Mouse (Mus musculus) inflammation-experienced regulatory T-cells, adult 6 months (primary cell): ENCODE data around the gene Bach2. TPM values are rescaled to one million over a fixed set of nuclear protein-coding genes. Genes with fewer than 3 reads are reported as not detected.

ENCODE experiments used
- ATAC-seq: one replicate; pipeline ENCODE4 v1.8.0; 2017
- polyA plus RNA-seq, 3 experiments: library from polyadenylated mRNA; unstranded; fragments of 100-300 nt; shearing (Covaris generic); gene quantifications; one replicate each; pipeline ENCODE4 v1.2.1; 2017

Bach2 gene
- polyA plus RNA-seq, 3 experiments from 2014 or later: 1.9 to 18.4 (median 14.6) TPM

DNA sequence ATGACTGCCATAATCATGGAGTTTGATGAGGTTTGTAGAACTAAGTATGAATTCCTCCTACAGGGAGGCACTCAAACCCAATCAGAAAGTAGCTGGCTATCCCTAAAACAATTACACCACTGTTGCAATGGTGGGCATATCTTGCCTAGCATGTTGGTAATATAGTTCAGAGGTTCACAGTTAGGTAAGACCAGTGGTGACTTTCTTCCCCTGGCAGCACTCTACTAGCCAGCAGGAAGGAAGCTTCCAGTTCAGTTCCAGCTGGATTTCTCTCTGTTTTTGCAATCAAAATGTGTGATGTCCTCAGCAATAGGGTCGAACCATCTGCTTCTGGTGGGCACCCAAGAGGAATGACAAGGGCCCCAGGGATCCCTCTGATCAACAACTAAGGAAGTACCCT, 196.0 kb downstream of the Bach2 start:
- no peak for ATAC-seq

DNA sequence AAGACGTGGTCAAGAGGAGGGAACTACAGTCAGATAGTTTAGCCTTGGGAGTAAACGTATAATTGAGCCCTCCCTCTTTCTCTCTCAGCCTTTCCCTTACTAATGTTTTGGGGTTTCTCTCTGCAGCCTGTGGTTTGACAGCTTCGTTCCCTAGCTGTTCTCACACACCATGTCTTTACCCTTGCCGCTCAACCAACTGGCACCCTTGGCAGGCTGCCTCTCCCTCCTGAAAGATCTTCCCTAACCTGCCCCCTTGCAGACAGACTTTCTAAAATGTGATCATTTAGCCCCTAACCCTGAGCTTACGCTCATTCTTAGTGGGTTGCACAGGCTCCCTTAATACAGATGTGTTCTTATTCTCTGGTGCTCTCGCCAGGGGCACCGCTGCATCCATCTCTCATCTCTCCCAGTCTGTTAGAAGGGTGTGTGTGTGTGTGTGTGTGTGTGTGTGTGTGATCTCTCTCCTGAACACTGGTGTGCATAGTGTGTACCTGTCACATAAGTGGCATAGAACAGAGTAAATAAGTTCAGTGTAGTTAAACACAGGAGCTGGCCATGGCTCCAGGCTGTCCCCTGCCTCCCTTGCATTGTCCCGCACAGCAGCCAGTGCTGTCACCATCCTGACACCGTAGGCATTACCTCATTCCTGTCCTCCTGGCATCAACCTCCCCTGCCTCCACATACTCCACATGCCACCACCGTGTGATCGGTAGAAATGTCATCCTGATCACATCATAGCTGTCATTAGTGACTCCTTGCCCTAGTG, 201.6 kb downstream of the Bach2 start:
- ATAC-seq: no peak

DNA sequence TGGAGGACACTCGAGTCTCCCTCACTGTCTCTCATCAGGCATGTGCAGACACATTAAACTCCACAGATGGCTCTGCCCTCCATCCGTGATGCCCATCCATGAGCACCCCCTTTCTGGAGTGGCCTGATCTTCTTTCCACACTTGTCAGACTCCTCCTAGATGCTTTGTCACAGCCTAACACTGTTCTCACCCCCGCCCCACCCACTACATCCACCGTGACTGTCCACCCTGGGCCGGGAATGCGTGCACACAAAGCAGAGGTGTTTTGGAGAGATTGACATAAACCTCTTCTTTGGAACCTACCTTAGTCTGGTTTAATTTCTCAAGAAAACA, 202.1 kb downstream of the Bach2 start:
- ATAC-seq: no peak

DNA sequence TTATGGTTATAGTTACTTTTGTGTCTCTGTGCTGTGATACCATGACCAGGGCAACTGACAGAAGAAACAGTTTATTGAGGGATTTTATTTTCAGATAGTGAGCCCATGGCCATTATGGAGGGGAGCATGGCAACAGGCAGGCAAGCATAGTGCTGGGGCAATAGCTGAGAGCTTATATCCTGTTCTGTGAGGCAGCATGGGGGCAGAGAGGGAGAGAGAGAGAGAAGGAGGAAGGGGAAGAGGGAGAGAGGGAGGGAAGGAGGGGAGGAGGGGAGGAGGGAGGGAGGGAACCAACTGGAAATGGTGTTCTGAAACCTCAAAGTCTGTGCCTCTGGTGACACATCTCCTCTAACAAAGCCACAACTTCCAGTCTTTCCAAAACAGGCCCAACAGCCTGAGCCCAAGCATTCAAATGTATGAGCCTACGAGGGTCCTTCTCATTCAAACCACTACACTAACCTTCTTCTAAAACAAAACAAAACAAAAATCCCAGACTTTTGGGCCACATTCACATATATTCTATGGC, 206.1 kb downstream of the Bach2 start:
- no peak for ATAC-seq

DNA sequence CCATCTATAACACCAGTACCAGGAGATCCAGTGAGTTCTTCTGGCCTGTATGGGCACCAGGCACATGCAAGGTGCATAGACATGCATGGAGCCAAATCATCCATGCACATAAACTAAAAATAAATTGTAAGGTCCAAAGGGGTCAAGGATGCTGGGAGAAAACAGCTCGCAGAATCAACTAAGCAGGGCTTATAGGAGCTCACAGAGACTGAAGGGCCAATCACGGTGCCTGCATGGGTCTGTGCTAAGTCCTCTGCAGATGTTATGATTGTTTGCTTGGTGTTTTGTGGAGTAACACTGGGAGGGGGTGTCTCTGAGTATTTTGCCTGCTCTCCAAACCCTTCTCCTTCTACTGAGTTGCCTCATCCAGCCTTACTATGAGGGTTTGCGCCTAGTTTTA, 209.2 kb downstream of the Bach2 start:
- no peak for ATAC-seq

- ATAC-seq: peak; percentile 54
Measured at GRCm38 (mm10) chr4:32461986-32462385, 223.4 kb downstream of the Bach2 start.

- peak; percentile 57 for ATAC-seq
Measured at GRCm38 (mm10) chr4:32463065-32463464, 224.5 kb downstream of the Bach2 start.

DNA sequence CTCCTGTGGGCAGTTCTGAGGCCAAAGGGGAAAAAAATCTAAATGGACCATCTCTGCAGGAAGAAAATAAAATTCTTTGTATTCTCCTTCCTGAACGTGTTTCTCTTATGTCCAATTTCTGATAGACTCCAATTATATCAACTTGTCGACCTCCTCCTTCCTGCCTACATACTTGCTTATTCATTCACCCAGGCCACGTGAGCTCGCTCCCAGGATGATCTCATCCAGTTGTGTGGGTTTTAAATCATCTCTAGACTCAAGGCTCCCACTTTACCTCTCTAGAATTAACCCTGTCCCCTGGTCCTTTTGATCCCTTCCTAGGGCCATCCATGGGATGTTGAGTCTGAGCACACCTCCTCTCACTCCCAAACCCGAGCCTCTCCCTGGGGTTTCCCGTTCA, 225.9 kb downstream of the Bach2 start:
- no peak for ATAC-seq

GRCm38 (mm10) chr4:32466031-32466430, 227.4 kb downstream of the Bach2 start:
- no peak for ATAC-seq

DNA sequence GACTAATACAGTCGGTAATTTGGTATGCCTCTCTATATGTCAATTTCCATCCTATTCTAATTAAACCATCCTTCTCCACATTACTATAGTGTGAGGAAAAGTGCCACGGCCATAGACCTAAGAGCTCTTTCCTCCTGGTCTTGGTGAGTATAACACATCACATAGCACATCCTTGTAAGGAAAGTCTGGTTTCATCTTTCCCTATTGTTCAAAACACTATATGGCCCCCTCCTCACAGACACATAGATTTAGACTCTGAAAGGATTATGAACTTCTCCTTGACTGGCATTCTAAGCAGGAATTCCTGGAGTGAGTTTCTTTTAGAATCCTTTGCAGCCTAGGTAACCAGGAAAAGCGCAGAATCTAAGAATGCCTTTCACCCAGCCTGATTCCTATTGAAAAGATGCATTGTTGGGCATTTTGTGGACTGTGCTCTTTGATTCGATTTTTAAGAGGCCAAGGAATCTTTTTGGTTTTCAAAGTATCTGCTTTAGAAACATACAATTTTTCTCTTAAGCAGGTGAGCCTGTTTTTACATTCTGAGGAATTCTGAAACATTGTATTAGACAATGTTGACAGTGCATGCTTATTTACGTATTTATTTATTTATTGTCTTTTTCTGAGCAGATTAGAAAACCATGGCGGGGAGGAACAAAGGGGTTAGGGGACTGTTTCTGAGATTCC, 239.5 kb downstream of the Bach2 start:
- ATAC-seq: no peak

GRCm38 (mm10) chr4:32479231-32479630, 240.6 kb downstream of the Bach2 start:
- ATAC-seq: no peak

- ATAC-seq: no peak
Measured at GRCm38 (mm10) chr4:32479801-32480700, 241.4 kb downstream of the Bach2 start.

GRCm38 (mm10) chr4:32481366-32482055, 242.9 kb downstream of the Bach2 start:
- peak; percentile 90 for ATAC-seq

DNA sequence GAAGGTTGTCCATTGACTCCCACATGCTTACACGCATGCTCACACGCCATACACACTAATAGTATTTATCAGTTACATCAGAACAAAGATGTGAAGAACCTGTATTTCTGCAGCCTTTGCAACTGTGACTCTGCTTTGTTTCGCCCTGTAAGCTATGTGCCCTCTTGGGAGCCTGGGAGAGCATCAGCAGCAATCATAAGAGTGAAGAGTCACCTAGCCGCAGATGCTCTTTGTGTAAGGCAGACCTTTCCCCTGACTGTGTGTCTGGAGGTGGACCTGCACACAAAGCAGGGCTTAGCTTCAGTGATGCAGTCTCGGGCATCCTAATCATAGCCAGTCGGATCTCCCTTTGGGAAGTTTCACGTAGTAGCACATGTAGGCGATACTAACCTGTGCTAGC, 243.5 kb downstream of the Bach2 start:
- ATAC-seq: no peak

- no peak for ATAC-seq
Measured at GRCm38 (mm10) chr4:32482936-32483335, 244.3 kb downstream of the Bach2 start.

DNA sequence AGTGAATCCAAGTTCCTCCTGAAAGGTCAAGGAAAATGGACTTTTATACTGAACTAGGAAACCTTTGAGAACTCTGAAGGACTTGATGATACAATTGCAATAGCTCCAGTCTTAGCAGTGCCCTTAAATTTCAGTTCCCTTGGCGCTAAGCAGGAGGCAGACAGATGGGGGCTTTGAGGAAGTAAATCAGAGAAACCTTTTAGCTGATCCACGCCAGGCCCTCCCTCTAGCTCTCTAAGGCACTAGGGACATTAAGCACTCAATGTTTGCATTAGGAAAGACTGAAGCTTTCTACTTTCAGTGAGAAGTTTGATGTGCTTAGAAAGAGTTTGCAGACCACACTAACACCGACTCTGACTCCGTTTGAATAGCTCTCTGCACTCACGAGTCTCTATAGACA, 247.2 kb downstream of the Bach2 start:
- ATAC-seq: no peak

- no peak for ATAC-seq
Measured at GRCm38 (mm10) chr4:32486654-32487398, 248.2 kb downstream of the Bach2 start.

DNA sequence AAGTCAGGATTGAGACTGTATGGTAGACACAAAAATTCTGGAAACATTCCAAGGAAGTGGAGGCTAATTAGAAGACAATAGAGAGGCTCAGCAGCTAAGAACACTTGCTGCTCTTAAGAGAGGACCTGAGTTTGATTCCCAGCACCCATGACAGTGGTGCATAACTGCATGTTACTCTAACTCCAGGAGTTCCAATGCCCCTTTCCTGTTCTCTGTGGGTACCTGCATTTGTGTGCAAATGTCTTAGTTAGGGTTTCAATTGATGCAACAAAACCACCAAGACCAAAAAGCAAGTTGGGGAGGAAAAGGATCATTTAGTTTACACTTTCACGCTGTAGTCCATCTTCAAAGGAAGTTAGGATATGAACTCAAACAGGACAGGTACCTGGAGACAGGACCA, 250.6 kb downstream of the Bach2 start:
- ATAC-seq: no peak

DNA sequence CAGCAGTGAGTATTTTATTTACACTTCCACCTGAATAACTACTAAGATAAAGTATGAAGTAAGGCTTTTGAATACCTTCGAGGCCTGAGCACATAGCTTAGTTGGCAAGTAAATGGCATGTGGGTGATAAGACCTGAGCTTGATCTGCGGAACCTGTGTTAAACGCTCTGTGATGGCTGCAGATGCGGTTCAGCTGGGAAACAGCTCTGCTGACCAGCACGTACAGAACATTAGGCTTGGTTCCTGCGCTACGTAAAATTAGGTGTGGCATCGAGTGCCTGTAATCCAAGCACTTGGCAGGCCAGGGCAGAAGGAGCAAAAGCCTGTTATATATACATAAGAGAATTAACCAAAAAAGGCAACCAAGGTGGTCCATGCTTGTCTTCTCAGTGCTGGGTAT, 252.6 kb downstream of the Bach2 start:
- no peak for ATAC-seq

DNA sequence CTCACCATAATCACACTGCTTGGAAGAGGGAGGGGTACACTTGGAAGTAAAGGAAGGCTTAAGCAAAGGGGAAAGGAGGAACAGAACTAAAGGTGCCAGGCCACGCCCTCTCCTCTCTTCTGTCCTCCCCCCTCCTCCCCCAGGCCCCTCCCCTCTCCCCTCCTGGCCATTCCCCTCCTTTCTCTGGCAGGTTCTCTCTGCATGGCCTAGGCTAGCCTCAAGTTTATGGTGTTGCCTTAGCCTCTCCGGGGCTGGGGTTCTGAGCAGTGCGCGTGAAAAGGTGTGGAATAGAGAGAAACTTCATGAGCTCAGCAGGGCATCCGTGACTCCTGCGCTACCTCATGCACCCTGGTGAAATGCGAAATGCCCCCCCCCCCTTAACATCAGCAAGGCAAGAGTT, 254.2 kb downstream of the Bach2 start:
- ATAC-seq: no peak

DNA sequence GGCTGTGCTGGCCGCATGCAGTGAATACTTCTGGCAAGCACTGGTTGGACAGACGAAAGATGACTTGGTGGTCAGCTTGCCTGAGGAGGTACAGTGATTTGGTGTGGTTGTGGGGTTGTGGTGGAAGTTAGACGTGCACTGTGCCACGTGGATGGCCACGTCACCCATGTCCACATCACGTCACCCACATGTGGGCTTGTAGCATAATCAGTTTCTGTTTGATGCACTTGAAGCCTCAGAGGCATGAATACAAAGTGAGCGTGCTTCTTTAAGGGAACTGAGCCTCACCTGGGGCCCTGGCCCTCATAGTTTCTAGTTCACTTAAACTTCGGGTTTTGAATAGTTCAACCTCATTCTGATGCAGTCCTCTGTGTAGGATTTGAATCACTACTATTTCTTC, 263.2 kb downstream of the Bach2 start:
- no peak for ATAC-seq

GRCm38 (mm10) chr4:32502181-32502580, 263.6 kb downstream of the Bach2 start:
- no peak for ATAC-seq
